Mouse (Mus musculus) myocyte (in vitro differentiated cells): ENCODE data around the gene Fev.

Experiments
- E2F4 ChIP-seq: IDR thresholded peaks from one replicate; pipeline ENCODE4 v1.6.1; 2011; ENCODE audit warnings: mild to moderate bottlenecking, control low read depth, moderate library complexity; ENCODE audit not compliant: insufficient read depth
- POLR2A ChIP-seq: IDR thresholded peaks from one replicate; pipeline ENCODE4 v1.6.1; 2011; ENCODE audit warnings: low read depth, mild to moderate bottlenecking, control low read depth, moderate library complexity; ENCODE audit not compliant: insufficient read length
- REST ChIP-seq: IDR thresholded peaks from one replicate; pipeline ENCODE4 v1.6.1; 2011; ENCODE audit warnings: mild to moderate bottlenecking, control low read depth, moderate library complexity; ENCODE audit not compliant: insufficient read depth, insufficient read length
- TCF12 ChIP-seq: IDR thresholded peaks from one replicate; pipeline ENCODE4 v1.6.1; 2011; ENCODE audit warnings: mild to moderate bottlenecking, control low read depth; ENCODE audit not compliant: poor library complexity, insufficient read depth, severe bottlenecking

GRCm38 (mm10) chr1:74855156-74855555 is 30.1 kb downstream of the Fev start:
- no peak for TF ChIP-seq POLR2A
- TF ChIP-seq E2F4 = no peak
- no peak for TF ChIP-seq TCF12
- TF ChIP-seq REST = no peak
